Mouse (Mus musculus) right cerebral cortex, adult 18-20 months (tissue): ENCODE measurements around the gene Coa5.
A peak's percentile ranks its signal among the peaks of the same experiment; 100 is the strongest.

ENCODE experiments used
- DNase-seq: peaks from one replicate; pipeline ENCODE4 v3.0.0; 2022; ENCODE audit warnings: mixed read lengths

The Coa5 gene

GRCm38 (mm10) chr1:37429366-37430296, at the start of gene Coa5, which contains the start of gene Unc50:
Coa5 (minus strand) TSS chr1:37430103.
Unc50 (plus strand) TSS chr1:37430139.
- peak; percentile 97 for DNase-seq

- no peak for DNase-seq
These were observed 49.2 kb upstream of the Coa5 start for GRCm38 (mm10) chr1:37479074-37479473.

GRCm38 (mm10) chr1:37478416-37478815, 48.5 kb upstream of the Coa5 start:
- no peak for DNase-seq

GRCm38 (mm10) chr1:37477928-37478327, 48.0 kb upstream of the Coa5 start:
- no peak for DNase-seq

- no peak for DNase-seq
These were observed 47.3 kb upstream of the Coa5 start for GRCm38 (mm10) chr1:37477250-37477649.

- DNase-seq: no peak
These were observed 45.4 kb upstream of the Coa5 start for GRCm38 (mm10) chr1:37475312-37475711.

- no peak for DNase-seq
These were observed 44.8 kb upstream of the Coa5 start for GRCm38 (mm10) chr1:37474634-37475190.

- DNase-seq: no peak
These were observed 44.1 kb upstream of the Coa5 start for GRCm38 (mm10) chr1:37474046-37474445.

- DNase-seq: no peak
These were observed 43.3 kb upstream of the Coa5 start for GRCm38 (mm10) chr1:37473251-37473650.

- DNase-seq: no peak
These were observed 41.6 kb upstream of the Coa5 start for GRCm38 (mm10) chr1:37471179-37472148.

GRCm38 (mm10) chr1:37469007-37469406, 39.1 kb upstream of the Coa5 start:
- DNase-seq: no peak

- DNase-seq: no peak
These were observed 37.9 kb upstream of the Coa5 start for GRCm38 (mm10) chr1:37467806-37468205.

- DNase-seq: no peak
These were observed 36.6 kb upstream of the Coa5 start for GRCm38 (mm10) chr1:37466322-37466995.

GRCm38 (mm10) chr1:37464878-37465452, 35.1 kb upstream of the Coa5 start:
- no peak for DNase-seq

GRCm38 (mm10) chr1:37457546-37457945, 27.6 kb upstream of the Coa5 start:
- DNase-seq: no peak

- DNase-seq: peak; percentile 40
These were observed 21.4 kb upstream of the Coa5 start for GRCm38 (mm10) chr1:37451270-37451669.

GRCm38 (mm10) chr1:37448361-37449095, 18.6 kb upstream of the Coa5 start:
- DNase-seq: peak; percentile 32

- DNase-seq: no peak
These were observed 13.2 kb upstream of the Coa5 start for GRCm38 (mm10) chr1:37442848-37443835.

- no peak for DNase-seq
These were observed 6.5 kb upstream of the Coa5 start for GRCm38 (mm10) chr1:37436419-37436818.

- no peak for DNase-seq
These were observed 466 bp upstream of the Coa5 start for GRCm38 (mm10) chr1:37430297-37430840.
